Mouse (Mus musculus): Measurements from ENCODE around the gene Map2k5. TPM values are rescaled to one million over a fixed set of nuclear protein-coding genes. Genes with fewer than 3 reads are reported as not detected.

The Map2k5 gene
- polyA plus RNA-seq, 1 experiment: 27.7 TPM

- Histone ChIP-seq H3K27me3 (ENCODE audit: control insufficient read depth, insufficient read depth, low read length) (no peaks in the 10 kb centered on the region), H3K27ac (ENCODE audit: insufficient read depth, low read length) (no peak overlapping the region), H3K4me1 (ENCODE audit: control insufficient read depth, insufficient read depth, insufficient read length) (peaks cover 7% of the 10 kb centered on the region; the same call in 1 of the 2 replicates), H3K36me3 (ENCODE audit: control insufficient read depth, insufficient read depth, low read length) (0 out of 2 replicates have a peak, but pooled peaks cover under 1% of the 10 kb centered on the region), H3K4me3 (ENCODE audit: extremely low read depth, insufficient read depth, insufficient read length) (no peak overlapping the region)
- DNase-seq (ENCODE audit: low read depth in 1 of 2, low spot score in 2 of 2): no peak
- TF ChIP-seq CTCF (IDR thresholded peaks at IDR 0.05; ENCODE audit: extremely low read depth, insufficient read depth, insufficient read length, insufficient replicate concordance) (no peak), POLR2A (IDR thresholded peaks at IDR 0.05; ENCODE audit: low read depth, low read length) (no peak)
- WGBS: 94% methylated on average over 19 of the region's 19 CpGs
Measured at GRCm38 (mm10) chr9:63250841-63251626, 126.7 kb downstream of the Map2k5 start.

- Histone ChIP-seq H3K27ac (ENCODE audit: insufficient read depth, low read length) (peak overlapping the region; percentile 66), H3K4me3 (ENCODE audit: extremely low read depth, insufficient read depth, insufficient read length) (no peak overlapping the region), H3K36me3 (ENCODE audit: control insufficient read depth, insufficient read depth, low read length) (no peaks in the 10 kb centered on the region), H3K27me3 (ENCODE audit: control insufficient read depth, insufficient read depth, low read length) (no peaks in the 10 kb centered on the region), H3K4me1 (ENCODE audit: control insufficient read depth, insufficient read depth, insufficient read length) (peaks cover 7% of the 10 kb centered on the region; the same call in 1 of the 2 replicates)
- DNase-seq (ENCODE audit: low read depth in 1 of 2, low spot score in 2 of 2): peak in 1 of 2 experiments; percentile 8
- TF ChIP-seq CTCF (IDR thresholded peaks at IDR 0.05; ENCODE audit: extremely low read depth, insufficient read depth, insufficient read length, insufficient replicate concordance): no peak
- TF ChIP-seq POLR2A (IDR thresholded peaks at IDR 0.05; ENCODE audit: low read depth, low read length): no peak
Measured at GRCm38 (mm10) chr9:63248095-63248787, 129.5 kb downstream of the Map2k5 start.

- no peak overlapping the region for H3K27ac ChIP-seq (ENCODE audit: insufficient read depth, low read length)
- H3K4me1 ChIP-seq (ENCODE audit: control insufficient read depth, insufficient read depth, insufficient read length): peaks cover 7% of the 10 kb centered on the region; the same call in 1 of the 2 replicates
- 8% methylated on average over 5 of the region's 5 CpGs for WGBS
- H3K27me3 ChIP-seq (ENCODE audit: control insufficient read depth, insufficient read depth, low read length): no peaks in the 10 kb centered on the region
- TF ChIP-seq POLR2A (IDR thresholded peaks at IDR 0.05; ENCODE audit: low read depth, low read length): no peak
- TF ChIP-seq CTCF (IDR thresholded peaks at IDR 0.05; ENCODE audit: extremely low read depth, insufficient read depth, insufficient read length, insufficient replicate concordance): no peak
- peak in 1 of 2 experiments; percentile 44 for DNase-seq (ENCODE audit: low read depth in 1 of 2, low spot score in 2 of 2)
- H3K4me3 ChIP-seq (ENCODE audit: extremely low read depth, insufficient read depth, insufficient read length): no peak overlapping the region
- no peaks in the 10 kb centered on the region for H3K36me3 ChIP-seq (ENCODE audit: control insufficient read depth, insufficient read depth, low read length)
Measured at GRCm38 (mm10) chr9:63246568-63247169, 131.0 kb downstream of the Map2k5 start.

GRCm38 (mm10) chr9:63241961-63242360 lies 135.7 kb downstream of the Map2k5 start:
- Histone ChIP-seq H3K27me3 (ENCODE audit: control insufficient read depth, insufficient read depth, low read length) (no peaks in the 10 kb centered on the region), H3K4me3 (ENCODE audit: extremely low read depth, insufficient read depth, insufficient read length) (no peak overlapping the region), H3K27ac (ENCODE audit: insufficient read depth, low read length) (no peak overlapping the region), H3K36me3 (ENCODE audit: control insufficient read depth, insufficient read depth, low read length) (peaks cover 2% of the 10 kb centered on the region; the same call in 1 of the 2 replicates), H3K4me1 (ENCODE audit: control insufficient read depth, insufficient read depth, insufficient read length) (peaks cover 4% of the 10 kb centered on the region; the same call in 1 of the 2 replicates)
- WGBS: 47% methylated on average over 6 of the region's 6 CpGs
- TF ChIP-seq CTCF (IDR thresholded peaks at IDR 0.05; ENCODE audit: extremely low read depth, insufficient read depth, insufficient read length, insufficient replicate concordance): no peak
- TF ChIP-seq POLR2A (IDR thresholded peaks at IDR 0.05; ENCODE audit: low read depth, low read length): no peak
- DNase-seq (ENCODE audit: low read depth in 1 of 2, low spot score in 2 of 2): no peak

GRCm38 (mm10) chr9:63241241-63241640 lies 136.5 kb downstream of the Map2k5 start:
- Histone ChIP-seq H3K36me3 (ENCODE audit: control insufficient read depth, insufficient read depth, low read length) (peaks cover 2% of the 10 kb centered on the region; the same call in 1 of the 2 replicates), H3K27ac (ENCODE audit: insufficient read depth, low read length) (no peak overlapping the region), H3K27me3 (ENCODE audit: control insufficient read depth, insufficient read depth, low read length) (no peaks in the 10 kb centered on the region), H3K4me1 (ENCODE audit: control insufficient read depth, insufficient read depth, insufficient read length) (0 out of 2 replicates have a peak, but pooled peaks cover 2% of the 10 kb centered on the region), H3K4me3 (ENCODE audit: extremely low read depth, insufficient read depth, insufficient read length) (no peak overlapping the region)
- DNase-seq (ENCODE audit: low read depth in 1 of 2, low spot score in 2 of 2): no peak
- TF ChIP-seq CTCF (IDR thresholded peaks at IDR 0.05; ENCODE audit: extremely low read depth, insufficient read depth, insufficient read length, insufficient replicate concordance): no peak
- TF ChIP-seq POLR2A (IDR thresholded peaks at IDR 0.05; ENCODE audit: low read depth, low read length): no peak
- 62% methylated on average over 8 of the region's 8 CpGs for WGBS

GRCm38 (mm10) chr9:63234356-63234755 lies 143.3 kb downstream of the Map2k5 start:
- no peaks in the 10 kb centered on the region for H3K27me3 ChIP-seq (ENCODE audit: control insufficient read depth, insufficient read depth, low read length)
- peaks cover 5% of the 10 kb centered on the region for H3K36me3 ChIP-seq (ENCODE audit: control insufficient read depth, insufficient read depth, low read length)
- 95% methylated on average over 5 of the region's 5 CpGs for WGBS
- TF ChIP-seq CTCF (IDR thresholded peaks at IDR 0.05; ENCODE audit: extremely low read depth, insufficient read depth, insufficient read length, insufficient replicate concordance) (no peak), POLR2A (IDR thresholded peaks at IDR 0.05; ENCODE audit: low read depth, low read length) (no peak)
- H3K27ac ChIP-seq (ENCODE audit: insufficient read depth, low read length): no peak overlapping the region
- DNase-seq (ENCODE audit: low read depth in 1 of 2, low spot score in 2 of 2): no peak
- no peak overlapping the region for H3K4me3 ChIP-seq (ENCODE audit: extremely low read depth, insufficient read depth, insufficient read length)
- no peaks in the 10 kb centered on the region for H3K4me1 ChIP-seq (ENCODE audit: control insufficient read depth, insufficient read depth, insufficient read length)
